Mouse (Mus musculus) kidney, adult 2 months (tissue): ENCODE data around the gene Nol4l. TPM values are rescaled to one million over a fixed set of nuclear protein-coding genes. Genes with fewer than 3 reads are reported as not detected.

Experiments
- DNase-seq: peaks from one replicate; pipeline ENCODE4 v3.0.0; 2021
- H3K27ac ChIP-seq: fragments of 200-500 bp; 2 replicates; pipeline ENCODE4 v1.5.1; 2012; ENCODE audit warnings: low read depth, low read length, control low read depth, inconsistent platforms; ENCODE audit not compliant: insufficient read depth
- H3K27me3 ChIP-seq: fragments of 200-500 bp; replicated peaks from 2 replicates; pipeline ENCODE4 v1.6.1; 2012; ENCODE audit warnings: mild to moderate bottlenecking, moderate library complexity, low read length, inconsistent platforms; ENCODE audit not compliant: control insufficient read depth, insufficient read depth
- H3K36me3 ChIP-seq: fragments of 200-500 bp; 2 replicates; pipeline ENCODE4 v1.6.1; 2012; ENCODE audit warnings: mild to moderate bottlenecking, moderate library complexity, low read length, inconsistent platforms; ENCODE audit not compliant: control insufficient read depth, insufficient read depth
- H3K4me1 ChIP-seq: fragments of 200-500 bp; 2 replicates; pipeline ENCODE4 v1.6.1; 2011; ENCODE audit warnings: low read length; ENCODE audit not compliant: control insufficient read depth, insufficient read depth
- H3K4me3 ChIP-seq: fragments of 200-500 bp; 2 replicates; pipeline ENCODE4 v1.5.1; 2011; ENCODE audit warnings: mild to moderate bottlenecking, low read depth, low read length, control low read depth; ENCODE audit not compliant: insufficient read depth
- CTCF ChIP-seq: fragments of 200-500 bp; conservative IDR thresholded peaks from 2 replicates; pipeline ENCODE4 v1.5.1; 2011; ENCODE audit warnings: low read depth, mild to moderate bottlenecking, control low read depth, low read length, moderate library complexity, mixed read lengths; ENCODE audit not compliant: insufficient read depth, insufficient read length
- POLR2A ChIP-seq: fragments of 200-500 bp; IDR thresholded peaks from one replicate; pipeline ENCODE4 v1.6.1; 2011; ENCODE audit warnings: low read depth, low read length, control low read depth
- WGBS: fragments of 180-500 bp; shearing (Covaris S2); methylation state at CpG from one replicate; pipeline ENCODE4 v1.1.7; 2018; 5-methylcytosine and 5-hydroxymethylcytosine counted together
- polyA plus RNA-seq: library from polyadenylated mRNA; depleted of rRNA; stranded (reverse); fragments of >200 nt; gene quantifications from 2 replicates; pipeline ENCODE4 v1.2.3, GENCODE M21; 2012

The Nol4l gene
- polyA plus RNA-seq, 1 experiment: 11.9 TPM

DNA sequence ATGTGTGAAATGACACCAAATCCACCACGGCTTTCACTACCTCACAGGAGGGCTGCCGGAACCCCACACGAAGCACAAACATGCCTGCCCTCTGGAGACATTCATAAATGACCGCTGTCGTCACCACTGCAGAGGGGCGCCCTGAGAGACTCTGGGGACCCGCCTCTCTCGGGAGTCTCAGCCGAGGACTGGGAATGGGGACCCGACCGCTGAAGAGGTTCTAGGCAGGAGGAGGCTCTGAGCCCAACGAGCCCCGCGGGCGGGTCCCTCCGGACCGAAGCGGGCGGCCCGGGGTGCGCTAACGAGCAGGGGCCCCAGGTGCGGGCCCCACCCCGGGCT, 37.6 kb downstream of the Nol4l start:
- no peaks in the 10 kb centered on the region for H3K27me3 ChIP-seq
- peak overlapping the region; percentile 65 for H3K4me3 ChIP-seq
- WGBS: under 1% methylated on average over 24 of the region's 24 CpGs
- TF ChIP-seq POLR2A (no peak), CTCF (no peak)
- H3K36me3 ChIP-seq: no peaks in the 10 kb centered on the region
- no peaks in the 10 kb centered on the region for H3K4me1 ChIP-seq
- no peak overlapping the region for H3K27ac ChIP-seq
- DNase-seq: no peak

DNA sequence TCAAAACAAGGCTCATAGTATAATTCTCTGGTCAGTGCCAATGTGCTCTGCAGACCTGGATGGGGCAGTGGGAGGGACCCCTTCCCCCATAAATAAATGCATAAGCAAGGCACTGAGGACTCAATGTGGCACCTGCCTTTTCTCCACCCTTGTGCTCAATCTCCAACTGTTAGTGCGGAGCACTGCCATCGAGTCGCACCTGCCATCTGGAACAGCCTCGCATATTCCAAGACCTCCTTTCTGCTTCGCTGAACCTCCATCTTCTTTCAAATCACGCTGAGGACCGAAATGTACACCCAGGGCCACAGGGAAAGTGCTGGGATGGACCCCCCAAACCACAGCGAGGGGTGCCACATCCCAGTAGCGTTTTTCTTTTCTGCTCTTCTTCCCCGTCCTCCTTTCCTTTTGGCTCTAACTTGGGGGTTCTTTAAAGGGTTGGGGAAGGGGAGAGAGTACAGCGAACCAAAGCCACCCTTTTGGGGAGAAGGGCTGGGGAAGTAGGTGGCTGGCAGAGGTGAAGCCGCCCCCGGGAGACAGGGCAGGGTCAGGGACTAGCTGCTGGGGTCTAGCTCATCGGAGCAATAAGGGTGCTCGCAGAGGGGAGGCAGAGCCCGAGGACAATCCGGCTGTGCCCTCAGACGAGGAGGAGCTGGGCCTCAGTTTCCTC, 38.1 kb downstream of the Nol4l start:
- Histone ChIP-seq H3K27ac (no peak overlapping the region), H3K4me1 (no peaks in the 10 kb centered on the region), H3K27me3 (no peaks in the 10 kb centered on the region), H3K36me3 (no peaks in the 10 kb centered on the region), H3K4me3 (peak overlapping the region; percentile 65)
- no peak for DNase-seq
- TF ChIP-seq CTCF (no peak), POLR2A (no peak)
- WGBS: 28% methylated on average over 18 of the region's 18 CpGs

DNA sequence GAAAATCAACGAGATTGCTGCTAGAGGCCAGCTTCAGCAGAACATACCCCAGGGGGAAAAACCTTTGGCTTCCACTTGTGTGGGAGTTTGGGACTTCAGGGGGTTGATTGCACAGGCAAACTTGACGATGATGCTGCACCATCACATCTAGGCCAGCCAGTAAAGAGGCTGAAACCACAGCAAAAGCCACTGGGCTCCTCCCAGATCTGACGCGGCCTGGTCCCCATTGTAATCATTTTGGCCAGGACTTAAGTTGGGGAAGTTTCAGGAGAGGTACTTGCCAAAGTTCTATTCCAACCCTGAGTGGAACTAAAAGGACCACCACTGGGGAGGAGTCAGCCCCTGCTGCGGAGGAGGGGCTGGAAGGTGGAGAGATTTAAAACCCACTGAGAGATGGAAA, 38.8 kb downstream of the Nol4l start:
- TF ChIP-seq CTCF: no peak
- no peak for TF ChIP-seq POLR2A
- no peak overlapping the region for H3K27ac ChIP-seq
- H3K27me3 ChIP-seq: no peaks in the 10 kb centered on the region
- H3K4me1 ChIP-seq: no peaks in the 10 kb centered on the region
- 53% methylated on average over 5 of the region's 5 CpGs for WGBS
- no peak overlapping the region for H3K4me3 ChIP-seq
- DNase-seq: no peak
- H3K36me3 ChIP-seq: no peaks in the 10 kb centered on the region

DNA sequence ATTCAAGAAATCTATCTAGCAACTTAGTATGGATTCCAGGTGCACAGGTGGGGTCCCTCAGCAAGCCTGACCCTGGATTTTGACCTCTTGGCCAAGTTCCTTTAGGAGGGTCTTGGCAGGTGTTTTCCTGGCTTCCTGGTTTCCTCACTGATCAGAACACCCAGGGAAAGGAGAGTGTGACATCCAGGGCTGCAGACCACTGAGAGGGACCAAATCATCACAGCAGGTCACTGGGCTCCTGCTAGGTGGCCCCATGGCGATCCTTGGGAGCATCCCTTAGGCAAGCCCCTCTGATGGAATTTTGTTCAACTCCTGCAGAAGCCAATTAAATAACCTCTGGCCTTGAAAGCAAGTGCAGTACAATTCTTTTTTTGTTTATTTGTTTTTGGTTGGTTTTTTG, 39.7 kb downstream of the Nol4l start:
- DNase-seq: no peak
- no peak overlapping the region for H3K4me3 ChIP-seq
- H3K27me3 ChIP-seq: no peaks in the 10 kb centered on the region
- TF ChIP-seq POLR2A: no peak
- no peak for TF ChIP-seq CTCF
- no peaks in the 10 kb centered on the region for H3K4me1 ChIP-seq
- WGBS: 100% methylated on average over 1 of the region's 1 CpGs
- H3K36me3 ChIP-seq: no peaks in the 10 kb centered on the region
- no peak overlapping the region for H3K27ac ChIP-seq

- no peak for TF ChIP-seq POLR2A
- no peak for TF ChIP-seq CTCF
- Histone ChIP-seq H3K4me3 (no peak overlapping the region), H3K4me1 (peaks cover 7% of the 10 kb centered on the region; the same call in 1 of the 2 replicates), H3K36me3 (no peaks in the 10 kb centered on the region), H3K27me3 (no peaks in the 10 kb centered on the region), H3K27ac (no peak overlapping the region)
- 80% methylated on average over 4 of the region's 4 CpGs for WGBS
- no peak for DNase-seq
Measured at GRCm38 (mm10) chr2:153484071-153484470, 45.7 kb downstream of the Nol4l start.

DNA sequence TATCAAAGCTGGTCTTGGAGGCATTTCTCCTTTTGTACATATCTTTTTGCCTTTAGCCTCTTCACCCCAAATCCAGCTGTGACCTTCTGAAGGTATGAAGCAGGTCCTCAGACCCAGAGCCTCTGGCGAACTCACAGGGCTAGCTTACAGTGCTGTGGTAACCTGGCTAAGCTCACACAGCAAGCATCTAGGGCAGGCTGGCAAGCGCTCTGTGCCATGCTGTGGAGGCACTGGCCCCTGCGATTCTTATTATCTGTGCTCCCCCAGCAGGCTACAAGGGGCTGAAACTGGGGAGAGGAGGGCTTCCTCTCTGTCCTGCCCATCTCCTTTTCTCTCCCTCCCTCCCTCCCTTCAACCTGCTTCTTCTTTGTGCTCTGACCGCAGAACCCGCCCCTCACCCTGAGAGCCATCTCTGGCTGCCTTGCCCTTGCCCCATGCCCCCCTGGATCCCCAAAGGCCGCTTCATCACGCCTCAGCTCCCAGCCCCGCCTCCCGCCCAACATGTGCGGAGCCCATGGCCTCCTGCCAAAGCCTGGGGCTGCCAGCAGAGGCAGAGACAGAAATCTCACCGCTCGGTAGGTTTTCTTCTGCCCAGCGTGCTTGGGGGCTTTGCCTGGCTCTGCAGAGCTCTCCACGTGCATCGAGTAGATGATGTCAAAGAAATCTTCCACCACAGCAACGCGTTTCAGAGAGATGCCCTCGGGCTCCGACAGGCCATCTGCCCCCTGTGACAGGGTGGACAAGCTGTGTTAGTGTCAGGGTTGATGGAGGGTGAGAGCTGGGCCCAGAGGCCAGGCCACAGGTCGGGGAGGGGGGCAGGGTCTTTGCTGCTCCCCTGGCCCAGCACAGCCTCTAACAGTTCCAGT, 46.4 kb downstream of the Nol4l start:
- no peak overlapping the region for H3K4me3 ChIP-seq
- TF ChIP-seq POLR2A: no peak
- no peak for TF ChIP-seq CTCF
- peak; percentile 78 for DNase-seq
- H3K36me3 ChIP-seq: no peaks in the 10 kb centered on the region
- WGBS: 14% methylated on average over 20 of the region's 20 CpGs
- peaks cover 7% of the 10 kb centered on the region; the same call in 1 of the 2 replicates for H3K4me1 ChIP-seq
- no peak overlapping the region for H3K27ac ChIP-seq
- no peaks in the 10 kb centered on the region for H3K27me3 ChIP-seq

- H3K27ac ChIP-seq: no peak overlapping the region
- no peak for TF ChIP-seq CTCF
- TF ChIP-seq POLR2A: no peak
- 44% methylated on average over 2 of the region's 2 CpGs for WGBS
Measured at GRCm38 (mm10) chr2:153481861-153482120, 48.0 kb downstream of the Nol4l start.

More at GRCm38 (mm10) chr2:153481861-153482120, 48.0 kb downstream of the Nol4l start:
- H3K4me1 ChIP-seq: peaks cover 7% of the 10 kb centered on the region; the same call in 1 of the 2 replicates
- no peaks in the 10 kb centered on the region for H3K27me3 ChIP-seq
- H3K4me3 ChIP-seq: no peak overlapping the region
- H3K36me3 ChIP-seq: no peaks in the 10 kb centered on the region
- DNase-seq: peak; percentile 73
